Mouse (Mus musculus): ENCODE data around the gene Hnrnpab. TPM values are rescaled to one million over a fixed set of nuclear protein-coding genes. Genes with fewer than 3 reads are reported as not detected.

The Hnrnpab gene
- polyA plus RNA-seq (2014; fragmentation: Nextera tagmentation; extraction: Ambion mirVana) = 494 and 527 TPM in 2 replicates

GRCm38 (mm10) chr11:51606447-51607095 is at the start of gene Hnrnpab:
TSS of gene Hnrnpab (minus strand) at chr11:51606847.
- H3K27ac ChIP-seq (ENCODE audit: low read depth) = peak within 1 kb of the TSS; percentile 95
- DNase-seq (ENCODE audit: low spot score) = peak; percentile 99
- H3K9ac ChIP-seq (ENCODE audit: low read length) = peak within 1 kb of the TSS; percentile 100
- H3K9me3 ChIP-seq (ENCODE audit: control insufficient read depth, low read length) = no peaks in the 10 kb centered on the region
- H3K27me3 ChIP-seq (replicated peaks; ENCODE audit: control insufficient read depth, insufficient read depth, low read length) = no peaks in the 10 kb centered on the region
- WGBS = under 1% methylated on average over 91 of the region's 91 CpGs
- peak within 1 kb of the TSS; percentile 85 for H3K4me2 ChIP-seq (ENCODE audit: low read length)
- peak; percentile 90 for ATAC-seq (replicated peaks; ENCODE audit: low FRiP score, low TSS enrichment, low read depth)
- H3K4me1 ChIP-seq (replicated peaks; ENCODE audit: control insufficient read depth, insufficient read depth, low read length) = peaks cover 29% of the 10 kb centered on the region
- H3K4me3 ChIP-seq (ENCODE audit: low read depth, low read length) = peak within 1 kb of the TSS; percentile 85
- H3K36me3 ChIP-seq (ENCODE audit: control insufficient read depth, insufficient read depth, low read length) = peaks cover 38% of the 10 kb centered on the region

- Histone ChIP-seq H3K4me1 (replicated peaks; ENCODE audit: control insufficient read depth, insufficient read depth, low read length) (no peaks in the 10 kb centered on the region; the same call in 1 of the 2 replicates), H3K9ac (ENCODE audit: low read length) (no peak overlapping the region), H3K27ac (ENCODE audit: low read depth) (no peak overlapping the region), H3K27me3 (replicated peaks; ENCODE audit: control insufficient read depth, insufficient read depth, low read length) (no peaks in the 10 kb centered on the region), H3K36me3 (ENCODE audit: control insufficient read depth, insufficient read depth, low read length) (no peaks in the 10 kb centered on the region), H3K4me3 (ENCODE audit: low read depth, low read length) (no peak overlapping the region), H3K4me2 (ENCODE audit: low read length) (no peak overlapping the region), H3K9me3 (ENCODE audit: control insufficient read depth, low read length) (no peaks in the 10 kb centered on the region)
- DNase-seq (ENCODE audit: low spot score) (no peak), ATAC-seq (replicated peaks; ENCODE audit: low FRiP score, low TSS enrichment, low read depth) (no peak)
- WGBS = 92% methylated on average over 3 of the region's 3 CpGs
Measured at GRCm38 (mm10) chr11:51654891-51655290, 48.2 kb upstream of the Hnrnpab start.

- Histone ChIP-seq H3K36me3 (ENCODE audit: control insufficient read depth, insufficient read depth, low read length) (no peaks in the 10 kb centered on the region), H3K4me2 (ENCODE audit: low read length) (no peak overlapping the region), H3K4me3 (ENCODE audit: low read depth, low read length) (no peak overlapping the region), H3K9me3 (ENCODE audit: control insufficient read depth, low read length) (no peaks in the 10 kb centered on the region), H3K9ac (ENCODE audit: low read length) (no peak overlapping the region), H3K27me3 (replicated peaks; ENCODE audit: control insufficient read depth, insufficient read depth, low read length) (no peaks in the 10 kb centered on the region), H3K4me1 (replicated peaks; ENCODE audit: control insufficient read depth, insufficient read depth, low read length) (peaks cover 9% of the 10 kb centered on the region; the same call in 1 of the 2 replicates), H3K27ac (ENCODE audit: low read depth) (no peak overlapping the region)
- no peak for ATAC-seq (replicated peaks; ENCODE audit: low FRiP score, low TSS enrichment, low read depth)
- no peak for DNase-seq (ENCODE audit: low spot score)
- WGBS = 82% methylated on average over 6 of the region's 6 CpGs
Measured at GRCm38 (mm10) chr11:51653736-51654135, 47.1 kb upstream of the Hnrnpab start.

- no peak overlapping the region for H3K9ac ChIP-seq (ENCODE audit: low read length)
- ATAC-seq (replicated peaks; ENCODE audit: low FRiP score, low TSS enrichment, low read depth) = no peak
- 91% methylated on average over 4 of the region's 4 CpGs for WGBS
- H3K4me3 ChIP-seq (ENCODE audit: low read depth, low read length) = no peak overlapping the region
- H3K27ac ChIP-seq (ENCODE audit: low read depth) = no peak overlapping the region
- H3K36me3 ChIP-seq (ENCODE audit: control insufficient read depth, insufficient read depth, low read length) = no peaks in the 10 kb centered on the region
- no peak overlapping the region for H3K4me2 ChIP-seq (ENCODE audit: low read length)
- no peaks in the 10 kb centered on the region for H3K9me3 ChIP-seq (ENCODE audit: control insufficient read depth, low read length)
- peaks cover 15% of the 10 kb centered on the region; the same call in 1 of the 2 replicates for H3K4me1 ChIP-seq (replicated peaks; ENCODE audit: control insufficient read depth, insufficient read depth, low read length)
- DNase-seq (ENCODE audit: low spot score) = no peak
- no peaks in the 10 kb centered on the region for H3K27me3 ChIP-seq (replicated peaks; ENCODE audit: control insufficient read depth, insufficient read depth, low read length)
Measured at GRCm38 (mm10) chr11:51652889-51653418, 46.3 kb upstream of the Hnrnpab start.

- Histone ChIP-seq H3K4me2 (ENCODE audit: low read length) (peak within 1 kb of the TSS; percentile 96), H3K27ac (ENCODE audit: low read depth) (peak within 1 kb of the TSS; percentile 77), H3K27me3 (replicated peaks; ENCODE audit: control insufficient read depth, insufficient read depth, low read length) (no peaks in the 10 kb centered on the region), H3K4me3 (ENCODE audit: low read depth, low read length) (peak within 1 kb of the TSS; percentile 66), H3K36me3 (ENCODE audit: control insufficient read depth, insufficient read depth, low read length) (no peaks in the 10 kb centered on the region), H3K9me3 (ENCODE audit: control insufficient read depth, low read length) (no peaks in the 10 kb centered on the region), H3K9ac (ENCODE audit: low read length) (peak within 1 kb of the TSS; percentile 71), H3K4me1 (replicated peaks; ENCODE audit: control insufficient read depth, insufficient read depth, low read length) (peaks cover 19% of the 10 kb centered on the region; the same call in 1 of the 2 replicates)
- peak; percentile 87 for DNase-seq (ENCODE audit: low spot score)
- WGBS = 1% methylated on average over 65 of the region's 70 CpGs
- ATAC-seq (replicated peaks; ENCODE audit: low FRiP score, low TSS enrichment, low read depth) = peak; percentile 83
Measured at GRCm38 (mm10) chr11:51650691-51651515, 44.3 kb upstream of the Hnrnpab start, which contains the start of the genes N4bp3 and D930048N14Rik. TSS of gene N4bp3 (minus strand) at chr11:51650842. TSS of gene D930048N14Rik (plus strand) at chr11:51650954.

GRCm38 (mm10) chr11:51650261-51650660 is 43.6 kb upstream of the Hnrnpab start:
- peak overlapping the region; percentile 71 for H3K9ac ChIP-seq (ENCODE audit: low read length)
- under 1% methylated on average over 30 of the region's 30 CpGs for WGBS
- peak overlapping the region; percentile 66 for H3K4me3 ChIP-seq (ENCODE audit: low read depth, low read length)
- no peaks in the 10 kb centered on the region for H3K27me3 ChIP-seq (replicated peaks; ENCODE audit: control insufficient read depth, insufficient read depth, low read length)
- peak overlapping the region; percentile 77 for H3K27ac ChIP-seq (ENCODE audit: low read depth)
- H3K4me2 ChIP-seq (ENCODE audit: low read length) = peak overlapping the region; percentile 96
- peaks cover 19% of the 10 kb centered on the region; the same call in 1 of the 2 replicates for H3K4me1 ChIP-seq (replicated peaks; ENCODE audit: control insufficient read depth, insufficient read depth, low read length)
- DNase-seq (ENCODE audit: low spot score) (no peak), ATAC-seq (replicated peaks; ENCODE audit: low FRiP score, low TSS enrichment, low read depth) (peak; percentile 32; the same call in 1 of the 2 replicates)
- H3K36me3 ChIP-seq (ENCODE audit: control insufficient read depth, insufficient read depth, low read length) = 0 out of 2 replicates have a peak, but pooled peaks cover 5% of the 10 kb centered on the region
- no peaks in the 10 kb centered on the region for H3K9me3 ChIP-seq (ENCODE audit: control insufficient read depth, low read length)

- WGBS = 5% methylated on average over 7 of the region's 7 CpGs
- DNase-seq (ENCODE audit: low spot score) (peak; percentile 67), ATAC-seq (replicated peaks; ENCODE audit: low FRiP score, low TSS enrichment, low read depth) (no peak)
- Histone ChIP-seq H3K27ac (ENCODE audit: low read depth) (0 out of 2 replicates have a peak overlapping the region, but pooled peaks have one; percentile 77), H3K4me2 (ENCODE audit: low read length) (peak overlapping the region; percentile 96), H3K4me3 (ENCODE audit: low read depth, low read length) (peak overlapping the region; percentile 66), H3K27me3 (replicated peaks; ENCODE audit: control insufficient read depth, insufficient read depth, low read length) (no peaks in the 10 kb centered on the region), H3K36me3 (ENCODE audit: control insufficient read depth, insufficient read depth, low read length) (0 out of 2 replicates have a peak, but pooled peaks cover 7% of the 10 kb centered on the region), H3K4me1 (replicated peaks; ENCODE audit: control insufficient read depth, insufficient read depth, low read length) (peaks cover 19% of the 10 kb centered on the region; the same call in 1 of the 2 replicates), H3K9me3 (ENCODE audit: control insufficient read depth, low read length) (no peaks in the 10 kb centered on the region), H3K9ac (ENCODE audit: low read length) (peak overlapping the region; percentile 71)
Measured at GRCm38 (mm10) chr11:51649889-51650199, 43.2 kb upstream of the Hnrnpab start.

- H3K9me3 ChIP-seq (ENCODE audit: control insufficient read depth, low read length) = no peaks in the 10 kb centered on the region
- H3K27me3 ChIP-seq (replicated peaks; ENCODE audit: control insufficient read depth, insufficient read depth, low read length) = no peaks in the 10 kb centered on the region
- ATAC-seq (replicated peaks; ENCODE audit: low FRiP score, low TSS enrichment, low read depth) = no peak
- WGBS = 39% methylated on average over 11 of the region's 11 CpGs
- peak overlapping the region; percentile 96 for H3K4me2 ChIP-seq (ENCODE audit: low read length)
- no peak for DNase-seq (ENCODE audit: low spot score)
- peak overlapping the region; percentile 66 for H3K4me3 ChIP-seq (ENCODE audit: low read depth, low read length)
- peaks cover 19% of the 10 kb centered on the region; the same call in 1 of the 2 replicates for H3K4me1 ChIP-seq (replicated peaks; ENCODE audit: control insufficient read depth, insufficient read depth, low read length)
- H3K36me3 ChIP-seq (ENCODE audit: control insufficient read depth, insufficient read depth, low read length) = peaks cover 13% of the 10 kb centered on the region; the same call in 1 of the 2 replicates
- H3K27ac ChIP-seq (ENCODE audit: low read depth) = peak overlapping the region; percentile 6; the same call in 1 of the 2 replicates
- H3K9ac ChIP-seq (ENCODE audit: low read length) = peak overlapping the region; percentile 71
Measured at GRCm38 (mm10) chr11:51649111-51649888, 42.7 kb upstream of the Hnrnpab start.

Measured in intestine, embryonic 14.5 days (tissue).